Mouse (Mus musculus) activated CD4-positive, CD25-positive, alpha-beta regulatory T cell (primary cell): ENCODE data around the gene Nfu1. TPM values are rescaled to one million over a fixed set of nuclear protein-coding genes. Genes with fewer than 3 reads are reported as not detected.

Experiments
- polyA plus RNA-seq, 2 experiments: library from polyadenylated mRNA; unstranded; fragments of 100-300 nt; shearing (Covaris generic); gene quantifications; one replicate each; pipeline ENCODE4 v1.2.1; 2017

Nfu1 gene
- polyA plus RNA-seq: 100 to 1,000 TPM in 1 of 2 experiments, 10 to 100 TPM in 1; 98.5 to 105 TPM

DNA sequence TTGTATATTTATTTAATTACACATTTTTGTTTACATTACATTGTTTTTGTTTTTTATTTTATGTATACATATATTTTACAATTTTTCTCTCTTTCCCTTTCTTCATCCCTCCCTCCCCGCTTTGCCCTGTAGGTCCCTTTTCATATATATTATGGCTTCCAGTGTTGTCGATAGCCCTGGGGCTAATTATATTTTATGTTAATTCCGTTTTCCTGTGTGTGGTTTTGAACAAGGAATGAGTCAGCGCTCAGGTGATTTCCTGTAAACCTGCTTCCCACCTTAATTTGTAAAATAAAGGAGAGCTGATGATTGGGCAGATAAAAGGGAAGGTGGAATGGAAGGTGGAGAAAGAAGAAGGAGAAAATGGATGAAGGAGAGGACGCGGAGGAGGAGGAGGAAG, at the start of gene Nfu1:
Nfu1 (plus strand) TSS at position 350 of the 400 bp plus-strand sequence.

GRCm38 (mm10) chr6:87042337-87043130, 33.5 kb downstream of the Nfu1 start, which contains the start of gene Gfpt1:
Gene Gfpt1, plus strand, starts transcription at chr6:87042846.

Other genes with a start within 250 kb of the Nfu1 start
- 10 to 100 TPM in 1 of 2 experiments, 1 to 10 TPM in 1; 9.3 to 30.9 TPM for gene Anxa4, start 215.7 kb upstream of the Nfu1 start, polyA plus RNA-seq
- 10 to 100 TPM; 50.8 to 67.7 TPM for gene Aak1, start 159.7 kb upstream of the Nfu1 start, polyA plus RNA-seq
- gene Gfpt1, start 33.6 kb downstream of the Nfu1 start, polyA plus RNA-seq: 10 to 100 TPM; 18.0 to 26.0 TPM
- under 1 TPM; 0.07 to 0.27 TPM for gene D6Ertd527e, start 95.5 kb downstream of the Nfu1 start, polyA plus RNA-seq